8 mouse cellular contexts compared by ENCODE assay signal in the genomic region with DNA sequence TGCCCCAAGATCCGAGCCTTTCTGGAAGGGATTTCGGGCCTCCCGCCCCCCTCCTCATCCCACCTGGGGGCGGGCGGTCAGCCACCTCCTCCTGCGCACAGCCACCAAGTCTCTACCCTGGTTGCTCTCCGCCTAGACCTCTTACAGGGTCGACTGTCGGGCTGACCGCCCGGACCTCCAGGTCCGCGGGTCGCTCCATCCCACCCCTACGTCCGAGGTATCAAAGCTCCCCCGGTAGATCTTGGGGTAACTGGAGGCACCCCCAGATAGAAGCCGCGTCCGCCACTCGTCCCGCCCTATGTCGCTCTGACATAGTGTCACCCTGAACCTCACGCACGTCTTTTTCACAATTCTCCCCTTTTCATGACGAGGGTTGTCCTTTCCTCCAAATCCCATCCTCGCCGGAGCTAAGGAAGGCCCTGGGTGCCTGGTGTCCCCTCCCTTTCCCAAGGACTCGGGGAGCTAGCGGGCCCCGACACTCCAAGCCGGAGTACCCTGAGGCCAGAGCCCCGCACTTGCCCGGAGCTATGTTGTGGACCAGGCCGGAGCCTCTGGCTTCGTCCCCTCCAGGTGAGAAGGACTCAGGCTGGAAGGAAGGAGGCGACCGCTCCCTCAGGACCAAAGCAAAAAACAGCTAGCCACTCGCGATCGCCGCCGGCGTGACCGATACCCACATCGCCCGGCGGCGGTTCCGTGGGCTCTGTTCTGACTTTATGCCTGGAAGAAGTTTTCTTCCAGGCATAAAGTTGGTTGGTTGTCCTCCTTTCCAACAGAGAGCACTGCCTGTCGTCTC.
DNase-seq lines count a peak whose midpoint lies in the region; ATAC-seq and TF ChIP-seq lines count a peak whose summit lies in the region.

No protein-coding gene starts in this region.

- TF ChIP-seq CTCF in left cerebral cortex, adult 2 months (IDR thresholded peaks at IDR 0.05): no peak

- H3K27ac ChIP-seq in left cerebral cortex, adult 2 months: peak overlapping the region; percentile 52; the same call in 1 of the 2 replicates
- no peak overlapping the region for H3K27ac ChIP-seq in embryonic facial prominence, embryonic 15.5 days (replicated peaks)
- H3K27ac ChIP-seq in hindbrain, embryonic 10.5 days: peak overlapping the region; percentile 75; the same call in 1 of the 2 replicates
- no peak overlapping the region for H3K27ac ChIP-seq in limb, embryonic 15.5 days
- no peak overlapping the region for H3K27ac ChIP-seq in neural tube, embryonic 11.5 days (ENCODE audit: low read depth, low read length)

- no peaks in the 10 kb centered on the region for H3K36me3 ChIP-seq in embryonic facial prominence, embryonic 15.5 days
- H3K36me3 ChIP-seq in hindbrain, embryonic 10.5 days: no peaks in the 10 kb centered on the region
- no peaks in the 10 kb centered on the region for H3K36me3 ChIP-seq in limb, embryonic 15.5 days
- H3K36me3 ChIP-seq in neural tube, embryonic 11.5 days (ENCODE audit: control insufficient read depth, insufficient read depth, low read length): no peaks in the 10 kb centered on the region

- under 1% methylated on average over 51 of the region's 51 CpGs for WGBS in embryonic facial prominence, embryonic 15.5 days
- WGBS in hindbrain, embryonic 10.5 days: under 1% methylated on average over 51 of the region's 51 CpGs
- under 1% methylated on average over 50 of the region's 51 CpGs for WGBS in limb, embryonic 15.5 days
- under 1% methylated on average over 50 of the region's 51 CpGs for WGBS in neural tube, embryonic 11.5 days

- H3K9me3 ChIP-seq in embryonic facial prominence, embryonic 15.5 days (replicated peaks): no peaks in the 10 kb centered on the region
- H3K9me3 ChIP-seq in hindbrain, embryonic 10.5 days: no peaks in the 10 kb centered on the region
- H3K9me3 ChIP-seq in limb, embryonic 15.5 days: no peaks in the 10 kb centered on the region
- H3K9me3 ChIP-seq in neural tube, embryonic 11.5 days (ENCODE audit: control insufficient read depth, low read length): no peaks in the 10 kb centered on the region

- H3K4me2 ChIP-seq in embryonic facial prominence, embryonic 15.5 days (replicated peaks): peak overlapping the region; percentile 73
- peak overlapping the region; percentile 88 for H3K4me2 ChIP-seq in limb, embryonic 15.5 days
- peak overlapping the region; percentile 65 for H3K4me2 ChIP-seq in neural tube, embryonic 11.5 days (ENCODE audit: low read depth)

- H3K4me3 ChIP-seq in left cerebral cortex, adult 2 months: peak overlapping the region; percentile 50
- H3K4me3 ChIP-seq in embryonic facial prominence, embryonic 15.5 days (replicated peaks): peak overlapping the region; percentile 45
- H3K4me3 ChIP-seq in hindbrain, embryonic 10.5 days: peak overlapping the region; percentile 52
- H3K4me3 ChIP-seq in limb, embryonic 15.5 days: peak overlapping the region; percentile 43
- H3K4me3 ChIP-seq in neural tube, embryonic 11.5 days (ENCODE audit: low read depth, low read length): peak overlapping the region; percentile 31

- intact Hi-C loops in left cerebral cortex, adult 2 months (cut with DNase I): loop anchor here (5.0 kb wide), 1 partner anchor 217 kb away; the partner anchor contains the start of gene Dnajc1

- H3K4me1 ChIP-seq in embryonic facial prominence, embryonic 15.5 days: peaks cover 20% of the 10 kb centered on the region
- H3K4me1 ChIP-seq in hindbrain, embryonic 10.5 days (replicated peaks): peaks cover 26% of the 10 kb centered on the region
- H3K4me1 ChIP-seq in limb, embryonic 15.5 days: peaks cover 20% of the 10 kb centered on the region
- peaks cover 8% of the 10 kb centered on the region; the same call in 1 of the 2 replicates for H3K4me1 ChIP-seq in neural tube, embryonic 11.5 days (ENCODE audit: control insufficient read depth, insufficient read depth, low read length)

- 0 out of 2 replicates have a peak overlapping the region, but pooled peaks have one; percentile 3 for H3K9ac ChIP-seq in embryonic facial prominence, embryonic 15.5 days
- H3K9ac ChIP-seq in limb, embryonic 15.5 days: peak overlapping the region; percentile 21; the same call in 1 of the 2 replicates
- H3K9ac ChIP-seq in neural tube, embryonic 11.5 days (ENCODE audit: low read length): peak overlapping the region; percentile 48

- no peak for ATAC-seq in embryonic facial prominence, embryonic 15.5 days (ENCODE audit: insufficient number of reproducible peaks, low FRiP score, low TSS enrichment, low read depth)
- no peak for ATAC-seq in limb, embryonic 15.5 days (ENCODE audit: insufficient number of reproducible peaks, low FRiP score, low TSS enrichment, low read depth)
- peak; percentile 51 for ATAC-seq in neural tube, embryonic 11.5 days (ENCODE audit: insufficient read depth, low FRiP score, low TSS enrichment)

- DNase-seq in left cerebral cortex, adult 2 months (ENCODE audit: extremely low spot score in 1 of 2, low spot score in 2 of 2): no peak
- DNase-seq in left cerebral cortex, adult 11 months (ENCODE audit: low spot score): no peak
- DNase-seq in adrenal gland, postnatal 14 days: peak; percentile 16
- DNase-seq in hindbrain, embryonic 10.5 days (ENCODE audit: low spot score): peak; percentile 56
- DNase-seq in neural tube, embryonic 11.5 days (ENCODE audit: low spot score): peak; percentile 32
- DNase-seq in c-Kit-positive CD71-positive TER-119-positive erythroid progenitor cells, embryonic 14.5 days (ENCODE audit: low spot score): no peak

- H3K27me3 ChIP-seq in embryonic facial prominence, embryonic 15.5 days: peaks cover 37% of the 10 kb centered on the region
- H3K27me3 ChIP-seq in hindbrain, embryonic 10.5 days (ENCODE audit: insufficient read depth, poor library complexity, severe bottlenecking): peaks cover 86% of the 10 kb centered on the region
- H3K27me3 ChIP-seq in limb, embryonic 15.5 days: peaks cover 49% of the 10 kb centered on the region
- peaks cover 36% of the 10 kb centered on the region for H3K27me3 ChIP-seq in neural tube, embryonic 11.5 days (ENCODE audit: control insufficient read depth, insufficient read depth, low read length)

Comparison
In these comparisons a context has a peak if more than half of its experiments do, and no peak if none do; other contexts are left out.
1. DNase-seq: peak in adrenal gland, postnatal 14 days (single experiment), hindbrain, embryonic 10.5 days (single experiment) and neural tube, embryonic 11.5 days (single experiment); none in left cerebral cortex, adult 2 months (0 of 2), left cerebral cortex, adult 11 months (single experiment) and c-Kit-positive CD71-positive TER-119-positive erythroid progenitor cells, embryonic 14.5 days (single experiment).
2. H3K27ac ChIP-seq: peak in left cerebral cortex, adult 2 months (single experiment) and hindbrain, embryonic 10.5 days (single experiment); none in embryonic facial prominence, embryonic 15.5 days (single experiment), limb, embryonic 15.5 days (single experiment) and neural tube, embryonic 11.5 days (single experiment).
3. Peak in every context shown above with its lines, with median percentiles within 50 percentile points of each other: H3K4me3 ChIP-seq, H3K4me2 ChIP-seq and H3K9ac ChIP-seq.